Mouse (Mus musculus): Measurements from ENCODE around the gene Sirt2.

GRCm38 (mm10) chr7:28836936-28837335, 70.4 kb downstream of the Sirt2 start:
- TF ChIP-seq POLR2A (IDR thresholded peaks at IDR 0.05; ENCODE audit: control insufficient read depth, low read depth, low read length) (no peak), CTCF (IDR thresholded peaks at IDR 0.05; ENCODE audit: control insufficient read depth, insufficient read depth, insufficient replicate concordance, low read depth, low read length) (no peak)

All from testis, adult 2 months (tissue).